Mouse (Mus musculus) erythroblast, embryonic 14.5 days (primary cell): ENCODE data around the gene Nup37.

Experiments used
- GATA1 ChIP-seq: IDR thresholded peaks from 2 replicates; pipeline ENCODE4 v1.6.1; 2012; ENCODE audit warnings: low read length, inconsistent platforms, mixed read lengths
- TAL1 ChIP-seq: IDR thresholded peaks from 3 replicates; pipeline ENCODE4 v1.6.1; 2012; ENCODE audit warnings: low read length, inconsistent platforms, mixed read lengths

DNA sequence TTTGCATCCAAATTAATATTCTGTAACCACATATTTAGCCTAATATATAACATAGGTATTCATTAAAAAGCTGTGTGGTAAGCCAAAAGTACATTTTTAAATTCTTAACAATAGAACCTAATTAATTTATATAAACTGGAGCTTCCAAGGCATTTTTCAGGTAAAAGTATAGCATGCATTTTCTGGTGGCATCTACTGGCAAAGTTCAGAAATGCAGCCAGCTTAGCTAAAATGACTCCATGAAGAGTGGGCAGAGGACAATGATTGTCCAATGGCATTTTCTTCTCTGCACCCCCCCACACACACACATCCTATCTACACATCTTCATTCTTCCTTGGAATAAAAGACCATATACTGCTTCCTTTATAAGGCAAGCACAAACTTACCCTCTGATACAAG, 27.1 kb upstream of the Nup37 start:
- TF ChIP-seq TAL1 (no peak), GATA1 (no peak)
